In the genomic region with DNA sequence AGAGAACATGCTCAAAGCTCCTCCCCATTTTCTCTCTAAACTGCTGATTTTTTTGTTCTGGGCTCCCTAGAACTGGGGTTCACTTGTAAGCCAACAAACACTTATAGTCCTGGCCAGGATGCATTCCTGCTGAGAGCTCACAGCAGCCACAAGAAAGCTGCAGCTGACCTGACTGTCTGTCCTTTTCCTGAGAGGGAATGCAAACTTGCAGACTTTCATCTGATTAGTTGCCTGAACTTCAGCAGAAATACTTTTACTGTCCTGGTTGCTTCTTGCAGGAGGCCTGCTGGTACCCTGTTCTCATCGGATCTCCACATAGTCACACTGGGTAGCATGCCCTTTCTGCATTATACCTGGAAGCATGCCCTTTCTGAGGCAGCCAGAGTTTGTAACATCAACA, we compare ENCODE assay signal across 9 mouse cellular contexts.
DNase-seq lines count a peak whose midpoint lies in the region; ATAC-seq and TF ChIP-seq lines count a peak whose summit lies in the region.
"Had no signal": no experiment of that assay in that cellular context is flagged by ENCODE, and none has a peak within 500 bp of the region (broad histone marks: within the 10 kb centered on the region; RNA-seq: fewer than 3 reads in every experiment).

No protein-coding gene starts in this region.

- H3K27me3 ChIP-seq in heart, embryonic 16.5 days (ENCODE audit: control insufficient read depth, insufficient read depth, low read length): no peaks in the 10 kb centered on the region
- no peaks in the 10 kb centered on the region for H3K27me3 ChIP-seq in midbrain, embryonic 12.5 days
- H3K27me3 ChIP-seq in midbrain, embryonic 15.5 days (replicated peaks): no peaks in the 10 kb centered on the region
- H3K27me3 ChIP-seq in limb, embryonic 11.5 days (ENCODE audit: control insufficient read depth, insufficient read depth, low read length): no peaks in the 10 kb centered on the region
- no peaks in the 10 kb centered on the region for H3K27me3 ChIP-seq in stomach, postnatal 0 days (ENCODE audit: control insufficient read depth, insufficient read depth, low read length)

- DNase-seq in heart, postnatal 14 days: no peak
- peak; percentile 28 for DNase-seq in limb, embryonic 11.5 days (ENCODE audit: low spot score)
- no peak for DNase-seq in stomach, postnatal 0 days (ENCODE audit: low spot score)
- DNase-seq in layer of hippocampus, adult 18-20 months (ENCODE audit: low spot score in 2 of 2): no peak
- no peak for DNase-seq in cerebellum, postnatal 14 days

- intact Hi-C loops in heart, postnatal 14 days (cut with DNase I): loop anchor here (5.0 kb wide), 1 partner anchor 378 kb away; no protein-coding TSS in a partner anchor

- peaks cover 18% of the 10 kb centered on the region for H3K4me1 ChIP-seq in heart, embryonic 16.5 days (ENCODE audit: control insufficient read depth, insufficient read depth, low read length)
- H3K4me1 ChIP-seq in midbrain, embryonic 12.5 days: peaks cover 23% of the 10 kb centered on the region
- H3K4me1 ChIP-seq in midbrain, embryonic 15.5 days: peaks cover 12% of the 10 kb centered on the region
- H3K4me1 ChIP-seq in limb, embryonic 11.5 days (ENCODE audit: control insufficient read depth, insufficient read depth, low read length): peaks cover 20% of the 10 kb centered on the region
- peaks cover 5% of the 10 kb centered on the region; the same call in 1 of the 2 replicates for H3K4me1 ChIP-seq in stomach, postnatal 0 days (replicated peaks; ENCODE audit: control insufficient read depth, insufficient read depth)

- peak overlapping the region; percentile 29; the same call in 1 of the 2 replicates for H3K27ac ChIP-seq in heart, embryonic 16.5 days (ENCODE audit: low read length)
- H3K27ac ChIP-seq in midbrain, embryonic 12.5 days (replicated peaks): 0 out of 2 replicates have a peak overlapping the region, but pooled peaks have one; percentile 1
- no peak overlapping the region for H3K27ac ChIP-seq in midbrain, embryonic 15.5 days
- H3K27ac ChIP-seq in limb, embryonic 11.5 days (replicated peaks; ENCODE audit: low read depth, low read length): no peak overlapping the region
- peak overlapping the region; percentile 86 for H3K27ac ChIP-seq in stomach, postnatal 0 days (replicated peaks)

- no peaks in the 10 kb centered on the region for H3K9me3 ChIP-seq in heart, embryonic 16.5 days (replicated peaks; ENCODE audit: control insufficient read depth, low read length)
- H3K9me3 ChIP-seq in midbrain, embryonic 12.5 days: no peaks in the 10 kb centered on the region
- H3K9me3 ChIP-seq in midbrain, embryonic 15.5 days: no peaks in the 10 kb centered on the region
- no peaks in the 10 kb centered on the region for H3K9me3 ChIP-seq in limb, embryonic 11.5 days (ENCODE audit: control insufficient read depth, low read length)
- no peaks in the 10 kb centered on the region for H3K9me3 ChIP-seq in stomach, postnatal 0 days (ENCODE audit: control insufficient read depth, low read length)

- no peak overlapping the region for H3K4me3 ChIP-seq in heart, embryonic 16.5 days (ENCODE audit: low read length)
- H3K4me3 ChIP-seq in midbrain, embryonic 12.5 days: no peak overlapping the region
- H3K4me3 ChIP-seq in midbrain, embryonic 15.5 days: no peak overlapping the region
- H3K4me3 ChIP-seq in limb, embryonic 11.5 days (ENCODE audit: low read depth, low read length): no peak overlapping the region
- H3K4me3 ChIP-seq in stomach, postnatal 0 days (ENCODE audit: low read depth, low read length): no peak overlapping the region

- WGBS in heart, embryonic 16.5 days: 14% methylated on average over 1 of the region's 1 CpGs
- WGBS in midbrain, embryonic 12.5 days: 3% methylated on average over 1 of the region's 1 CpGs
- WGBS in midbrain, embryonic 15.5 days: 14% methylated on average over 1 of the region's 1 CpGs
- 10% methylated on average over 1 of the region's 1 CpGs for WGBS in limb, embryonic 11.5 days
- WGBS in stomach, postnatal 0 days: 10% methylated on average over 1 of the region's 1 CpGs

- no peak for ATAC-seq in heart, embryonic 16.5 days (replicated peaks; ENCODE audit: extremely low read depth, insufficient read depth, low FRiP score)
- ATAC-seq in midbrain, embryonic 12.5 days (ENCODE audit: low FRiP score, low read depth): no peak
- no peak for ATAC-seq in midbrain, embryonic 15.5 days (replicated peaks)
- no peak for ATAC-seq in limb, embryonic 11.5 days (ENCODE audit: insufficient number of reproducible peaks, low FRiP score, low TSS enrichment, low read depth)
- no peak for ATAC-seq in stomach, postnatal 0 days (ENCODE audit: low FRiP score, low TSS enrichment)

- no peak for TF ChIP-seq CTCF in stomach, postnatal 0 days (IDR thresholded peaks at IDR 0.05; ENCODE audit: low read depth)

- H3K4me2 ChIP-seq in heart, embryonic 16.5 days (ENCODE audit: low read depth, low read length): no peak overlapping the region
- H3K4me2 ChIP-seq in midbrain, embryonic 12.5 days (replicated peaks): no peak overlapping the region
- no peak overlapping the region for H3K4me2 ChIP-seq in midbrain, embryonic 15.5 days
- no peak overlapping the region; the same call in 1 of the 2 replicates for H3K4me2 ChIP-seq in limb, embryonic 11.5 days (ENCODE audit: low read depth, severe bottlenecking)
- no peak overlapping the region for H3K4me2 ChIP-seq in stomach, postnatal 0 days (replicated peaks; ENCODE audit: low read depth)
- H3K4me2 ChIP-seq: heart, embryonic 11.5 days had no signal

- H3K36me3 ChIP-seq in heart, embryonic 16.5 days (ENCODE audit: control insufficient read depth, insufficient read depth): no peaks in the 10 kb centered on the region
- no peaks in the 10 kb centered on the region for H3K36me3 ChIP-seq in midbrain, embryonic 12.5 days
- H3K36me3 ChIP-seq in midbrain, embryonic 15.5 days (replicated peaks): no peaks in the 10 kb centered on the region
- H3K36me3 ChIP-seq in limb, embryonic 11.5 days (ENCODE audit: control insufficient read depth, insufficient read depth, low read length): no peaks in the 10 kb centered on the region
- no peaks in the 10 kb centered on the region for H3K36me3 ChIP-seq in stomach, postnatal 0 days (ENCODE audit: control insufficient read depth, insufficient read depth, low read length)

- TF ChIP-seq EP300 in stomach, postnatal 0 days (optimal IDR thresholded peaks at IDR 0.05): no peak

- no peak overlapping the region for H3K9ac ChIP-seq in heart, embryonic 16.5 days (ENCODE audit: low read length)
- no peak overlapping the region for H3K9ac ChIP-seq in midbrain, embryonic 12.5 days (replicated peaks)
- H3K9ac ChIP-seq in midbrain, embryonic 15.5 days: no peak overlapping the region
- H3K9ac ChIP-seq in limb, embryonic 11.5 days (ENCODE audit: low read length): no peak overlapping the region
- no peak overlapping the region for H3K9ac ChIP-seq in stomach, postnatal 0 days (ENCODE audit: low read length)

Comparison
In these comparisons a context has a peak if more than half of its experiments do, and no peak if none do; other contexts are left out.
1. H3K27ac ChIP-seq: peak in heart, embryonic 16.5 days (single experiment), midbrain, embryonic 12.5 days (single experiment) and stomach, postnatal 0 days (single experiment); none in midbrain, embryonic 15.5 days (single experiment) and limb, embryonic 11.5 days (single experiment).